Mouse (Mus musculus) urinary bladder, postnatal 25 days (tissue): ENCODE results near the gene 1110017D15Rik.

Source experiments
- DNase-seq: peaks from one replicate; pipeline ENCODE4 v3.0.0; 2022; ENCODE audit warnings: low spot score

Gene 1110017D15Rik

DNA sequence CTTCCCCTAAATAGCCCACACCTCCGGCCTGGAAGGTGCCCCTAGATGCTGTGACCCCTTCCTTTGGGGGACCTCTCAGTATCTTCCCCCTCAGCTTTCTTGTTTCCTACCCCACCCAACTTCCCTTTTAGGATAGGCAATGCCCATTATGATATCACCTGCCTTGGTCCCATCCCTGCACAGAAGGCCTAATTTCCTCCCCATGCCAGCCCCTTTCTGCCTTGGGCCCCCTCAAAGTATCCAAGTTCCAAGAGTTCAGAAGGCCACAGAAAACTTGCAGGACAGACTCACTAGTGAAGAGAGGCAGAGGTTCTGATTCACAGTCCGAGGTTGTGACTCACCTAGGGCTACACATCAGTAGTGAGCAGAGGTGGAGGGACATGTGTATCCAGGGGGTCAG is at the start of gene 1110017D15Rik:
Gene 1110017D15Rik (minus strand): TSS at position 101 of the 400 bp plus-strand sequence.
- no peak for DNase-seq

DNA sequence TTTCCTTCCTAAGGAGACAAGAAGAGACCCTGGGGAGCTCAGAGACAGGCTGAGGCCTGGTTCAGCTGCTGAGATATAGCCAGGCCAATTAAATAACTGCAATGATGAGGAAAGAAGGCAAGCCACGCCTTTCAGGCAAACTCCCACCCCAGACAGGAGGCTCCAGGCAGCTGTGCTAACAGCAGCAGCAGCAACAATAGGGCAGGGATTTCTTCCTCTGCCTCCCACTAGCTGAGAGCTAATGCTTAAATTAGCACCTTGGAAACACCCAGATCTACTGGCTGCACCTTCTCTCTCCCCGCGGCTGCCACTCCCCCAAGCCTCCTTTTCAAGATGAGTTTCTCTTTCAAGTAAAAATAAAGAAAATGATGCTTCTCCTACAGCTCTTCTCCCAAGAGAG is 49.0 kb upstream of the 1110017D15Rik start:
- no peak for DNase-seq

DNA sequence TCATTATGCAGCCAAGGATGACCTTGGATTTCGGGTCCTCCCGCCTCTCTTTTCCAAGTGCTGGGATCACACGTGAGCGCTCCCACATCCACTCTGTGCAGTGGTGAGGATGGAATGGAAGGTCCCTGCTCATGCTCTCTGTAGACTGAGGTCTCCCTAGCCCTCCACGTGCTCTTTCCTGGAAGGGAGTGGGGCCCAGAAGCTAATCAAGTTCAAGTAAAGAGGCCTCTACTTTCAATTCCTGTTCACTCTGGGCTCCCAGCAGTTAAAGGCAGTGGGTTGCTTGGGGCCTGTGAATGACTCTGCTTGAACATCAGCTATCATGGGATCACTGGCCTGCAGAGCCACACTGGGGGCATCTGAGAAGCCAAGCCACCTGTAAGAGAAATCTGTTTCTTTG is 46.2 kb upstream of the 1110017D15Rik start:
- no peak for DNase-seq

DNA sequence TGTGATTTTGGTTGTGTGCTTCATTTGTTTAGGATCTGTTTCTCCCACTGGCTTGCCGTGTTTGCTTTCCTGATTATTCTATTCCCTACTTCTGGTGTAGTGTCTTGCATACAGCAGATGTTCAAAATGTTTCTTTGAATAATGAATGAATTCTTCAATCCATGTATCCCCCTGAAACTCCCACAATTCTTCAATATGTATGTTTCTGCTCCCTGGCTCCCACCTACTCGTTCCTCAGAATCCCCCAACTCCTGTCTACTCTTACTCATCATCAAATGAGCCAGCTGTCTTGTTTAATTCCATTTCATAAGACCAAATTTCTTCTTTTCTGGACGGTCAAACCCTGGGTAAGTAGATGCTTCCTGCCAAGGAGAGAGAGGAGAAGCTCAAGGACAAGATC is 40.0 kb upstream of the 1110017D15Rik start:
- DNase-seq, result no peak

DNA sequence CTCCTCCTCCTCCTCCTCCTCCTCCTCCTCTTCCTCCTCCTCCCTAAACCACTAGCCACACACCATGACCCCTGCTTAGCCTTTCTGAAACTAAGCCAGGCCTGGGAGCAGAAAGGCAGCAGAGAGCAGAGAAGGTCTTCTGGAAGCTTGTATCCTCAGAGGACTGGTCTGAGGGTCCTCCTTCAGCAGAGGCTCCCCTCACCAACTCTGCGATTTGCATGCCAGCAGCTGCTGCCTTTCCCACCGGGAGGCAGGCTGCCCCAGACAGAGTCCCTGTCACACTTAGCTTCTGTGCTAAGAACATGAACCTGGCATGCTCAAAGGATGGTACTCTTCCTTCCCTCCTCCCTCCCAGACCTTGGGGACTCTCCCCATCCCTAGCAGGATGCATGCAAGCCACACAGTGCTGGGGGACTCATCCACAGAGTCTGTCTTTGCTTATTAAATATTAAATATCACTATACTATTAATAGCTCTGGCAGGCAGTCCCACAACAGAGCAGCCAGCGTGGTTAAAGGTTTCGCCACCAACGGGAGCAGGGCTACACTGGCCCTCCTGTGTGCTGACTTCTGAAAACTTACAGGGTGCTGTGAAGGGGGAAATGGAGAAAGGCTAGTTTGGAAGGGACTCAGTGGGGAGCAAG is 39.3 kb upstream of the 1110017D15Rik start:
- DNase-seq, result no peak

DNA sequence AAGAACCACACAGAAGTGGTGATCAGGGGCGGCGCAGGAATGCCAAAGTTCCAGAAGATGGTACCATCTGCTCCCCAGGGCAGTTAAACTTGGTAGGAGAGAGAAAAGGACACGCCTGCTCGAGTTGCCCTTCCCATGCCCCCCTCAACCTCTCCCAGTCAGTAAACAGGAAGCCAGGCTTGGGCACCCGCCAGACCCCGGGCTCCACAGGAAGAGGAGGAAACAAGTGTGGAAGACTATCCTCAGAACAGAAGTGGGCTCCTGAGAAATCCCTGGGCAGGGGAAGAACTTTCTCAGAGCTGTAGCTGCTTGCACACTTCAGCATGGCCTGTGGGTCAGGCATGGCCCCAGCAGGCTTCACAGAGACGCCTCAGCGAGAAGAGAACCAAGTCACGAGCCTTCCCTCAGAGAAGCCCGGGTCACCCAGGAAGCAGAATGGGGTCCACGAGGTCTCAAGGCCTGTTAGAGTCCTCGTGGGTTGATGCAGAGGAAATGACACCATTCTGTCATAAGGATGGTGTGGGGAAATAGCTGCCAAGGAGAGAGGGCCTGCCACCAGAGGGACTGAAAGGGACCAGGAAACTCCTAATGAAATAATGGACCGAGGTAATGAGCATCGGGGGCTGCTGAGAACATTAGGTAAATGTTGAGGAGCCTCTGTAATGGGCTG is 38.0 kb upstream of the 1110017D15Rik start:
- DNase-seq, result peak; percentile 15

DNA sequence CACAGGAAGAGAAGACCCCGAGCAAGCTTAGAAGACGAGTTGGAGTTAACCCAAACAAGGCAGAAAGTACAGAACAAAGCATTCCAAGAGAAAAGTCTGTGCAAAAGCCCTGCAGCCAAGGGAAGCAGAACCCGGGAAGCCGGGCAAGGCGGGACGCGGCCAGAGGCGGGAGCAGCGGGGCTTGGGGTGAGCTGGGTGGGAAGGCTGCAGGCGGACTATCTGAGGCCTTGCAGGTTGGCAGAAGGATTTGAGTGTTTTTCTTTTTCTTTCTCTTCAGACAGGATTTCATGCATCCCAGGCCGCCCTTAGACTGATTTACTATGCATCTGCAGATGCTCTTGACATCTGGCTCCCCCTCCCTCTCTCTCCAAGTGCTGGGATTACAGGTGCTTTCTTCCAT is 36.0 kb upstream of the 1110017D15Rik start:
- no peak for DNase-seq

DNA sequence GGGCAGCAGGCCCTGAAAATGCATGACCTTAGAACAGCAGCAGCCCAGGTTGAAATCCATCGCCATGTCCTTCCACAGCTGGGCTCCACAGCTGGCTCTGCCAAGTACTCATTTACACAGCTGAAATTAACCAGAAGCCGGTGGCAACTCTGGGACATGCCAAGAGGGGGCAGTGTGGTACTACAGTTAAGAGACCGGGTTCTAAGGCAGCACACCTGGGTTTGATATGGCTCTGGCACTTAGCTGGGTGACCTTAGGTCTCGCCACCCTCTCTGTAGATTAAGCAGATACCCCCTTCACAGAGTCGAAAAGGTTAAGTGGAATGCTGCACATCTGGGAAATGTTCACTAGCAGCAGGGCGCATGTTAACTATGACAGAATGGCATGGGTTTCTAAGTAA is 35.4 kb upstream of the 1110017D15Rik start:
- peak; percentile 53 for DNase-seq

DNA sequence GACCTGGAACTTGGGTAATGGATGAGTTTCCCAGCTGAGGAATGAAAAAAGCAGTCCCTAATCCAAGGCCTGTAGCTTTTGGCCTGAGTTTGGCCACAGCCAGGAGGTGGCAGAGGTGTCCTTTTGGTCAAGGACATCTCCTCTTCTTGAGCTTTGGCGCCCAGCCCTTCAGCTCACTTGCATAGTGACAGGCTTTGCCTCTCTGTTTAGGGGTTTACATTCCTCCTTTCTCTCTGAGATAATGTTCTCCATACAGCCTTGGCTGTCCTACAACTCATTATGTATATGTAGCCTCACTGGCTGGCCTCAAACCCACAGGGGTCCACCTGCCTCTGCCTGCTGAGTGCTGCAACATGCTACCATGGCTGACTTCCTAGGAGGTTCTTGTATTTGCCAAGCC is 30.0 kb upstream of the 1110017D15Rik start:
- no peak for DNase-seq

DNA sequence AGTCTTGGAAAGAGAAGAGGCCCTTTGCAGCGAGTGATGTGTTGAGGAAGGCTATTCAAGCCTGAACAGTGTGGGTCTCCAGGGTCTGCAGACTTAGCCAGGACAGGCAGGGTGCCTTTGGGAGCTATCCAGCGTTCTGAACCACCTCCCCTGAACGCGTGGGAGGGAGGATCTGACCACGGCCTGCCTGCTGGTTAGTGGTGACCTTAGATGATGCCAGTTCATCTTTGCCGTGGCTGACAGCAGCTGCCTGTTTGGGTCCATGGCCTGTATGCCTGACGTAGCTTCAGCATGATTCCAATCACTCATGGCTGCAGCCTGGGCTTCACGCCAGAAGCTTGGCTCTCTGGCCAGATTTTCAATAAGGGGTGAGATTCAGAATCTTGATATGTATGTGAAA is 28.9 kb upstream of the 1110017D15Rik start:
- no peak for DNase-seq

DNA sequence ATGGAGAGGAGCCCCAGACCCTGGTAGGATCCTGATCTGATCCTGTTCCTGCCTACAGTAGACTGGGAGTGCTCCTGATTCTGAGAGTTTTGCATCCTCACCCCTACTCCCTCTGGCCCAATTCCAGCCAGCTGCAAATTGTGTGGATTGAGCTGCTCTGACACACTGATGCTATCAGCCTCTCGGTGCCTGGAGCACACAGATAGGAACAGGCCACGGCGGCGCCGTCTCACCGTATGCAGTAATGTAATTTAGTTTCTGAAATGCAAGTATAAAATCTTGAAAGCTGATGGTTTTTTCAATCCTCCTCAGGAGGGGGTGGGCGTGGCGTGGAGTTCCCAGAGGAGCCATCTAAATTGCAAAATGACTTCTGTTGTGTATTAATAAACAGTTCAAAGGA is 25.0 kb upstream of the 1110017D15Rik start:
- no peak for DNase-seq

DNA sequence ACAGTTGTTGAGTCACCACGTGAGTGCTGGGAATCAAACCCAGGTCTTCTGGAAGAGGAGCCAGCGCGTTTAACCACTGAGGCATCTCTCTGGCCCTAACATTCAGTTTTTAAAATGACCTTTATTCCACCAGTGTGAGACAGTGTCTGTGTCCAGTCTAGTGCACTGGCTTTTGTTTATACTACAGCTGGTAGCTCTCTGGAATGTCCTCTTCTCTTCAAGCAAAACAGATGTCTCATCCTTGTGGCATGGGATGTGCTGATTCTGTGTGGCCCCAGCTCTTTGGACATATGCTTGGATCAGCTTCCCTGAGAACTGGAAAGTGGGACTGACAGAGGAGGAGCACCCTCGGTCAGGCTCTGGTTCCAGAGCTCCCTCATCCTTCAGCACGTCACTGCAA is 17.7 kb upstream of the 1110017D15Rik start:
- DNase-seq, result no peak

DNA sequence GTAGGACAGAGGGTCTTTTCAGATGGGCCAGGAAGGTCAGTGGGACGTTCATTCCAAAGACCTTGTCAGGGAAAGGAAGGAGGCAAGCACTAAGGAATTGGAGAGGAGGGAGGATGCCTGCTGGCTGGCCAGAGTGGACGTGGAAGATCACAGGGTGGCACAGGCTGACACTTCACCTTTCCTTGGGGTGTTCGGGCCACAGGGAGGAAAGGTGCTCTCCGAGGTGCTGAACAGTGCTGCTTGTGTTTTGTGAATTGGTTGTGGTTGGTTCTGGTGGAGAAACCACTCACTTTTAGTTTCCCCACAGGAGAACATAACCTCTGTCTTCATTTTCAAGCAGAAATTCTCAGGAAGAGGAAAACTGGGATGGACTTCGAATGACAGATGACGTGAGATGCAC is 15.3 kb upstream of the 1110017D15Rik start:
- DNase-seq, result no peak

DNA sequence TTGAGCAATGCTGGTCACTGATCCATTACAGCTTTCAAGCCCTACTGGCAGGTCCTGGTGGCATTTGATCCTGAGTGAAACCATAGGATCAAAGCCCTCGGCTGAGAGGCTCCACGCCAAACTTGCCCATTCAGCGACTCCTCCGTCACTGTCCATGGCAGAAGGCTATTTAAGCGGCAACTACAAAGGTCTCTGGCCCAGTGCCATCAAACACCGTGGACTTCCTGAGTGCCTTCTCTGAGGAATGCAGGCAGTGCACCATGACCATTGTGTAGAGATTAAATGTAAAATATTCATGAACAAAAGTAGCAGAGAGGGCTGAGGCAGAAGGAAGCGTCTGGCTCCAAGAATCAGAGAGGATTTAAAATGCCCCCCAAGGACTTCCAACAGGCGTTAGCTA is 10.9 kb upstream of the 1110017D15Rik start:
- no peak for DNase-seq

DNA sequence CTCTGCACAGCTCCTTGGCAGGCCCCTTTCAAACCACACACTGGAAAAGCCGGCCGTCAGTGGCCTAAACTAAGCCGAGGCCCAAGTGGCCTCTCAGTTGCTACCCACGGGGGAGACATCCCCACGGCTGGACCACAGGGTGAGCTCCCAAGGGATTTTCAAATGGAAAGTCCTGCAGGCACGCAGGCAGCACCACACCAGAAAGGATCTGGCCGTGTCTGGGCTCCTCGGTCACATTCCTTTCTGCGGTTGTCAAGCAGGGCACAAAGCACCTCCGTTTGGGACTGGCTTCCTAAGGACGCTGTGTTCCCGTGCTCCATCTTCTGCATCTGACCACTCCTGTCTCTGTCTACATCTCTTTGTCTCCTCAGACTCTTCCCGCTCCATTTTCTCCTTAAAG is 9.9 kb upstream of the 1110017D15Rik start:
- DNase-seq, result no peak

DNA sequence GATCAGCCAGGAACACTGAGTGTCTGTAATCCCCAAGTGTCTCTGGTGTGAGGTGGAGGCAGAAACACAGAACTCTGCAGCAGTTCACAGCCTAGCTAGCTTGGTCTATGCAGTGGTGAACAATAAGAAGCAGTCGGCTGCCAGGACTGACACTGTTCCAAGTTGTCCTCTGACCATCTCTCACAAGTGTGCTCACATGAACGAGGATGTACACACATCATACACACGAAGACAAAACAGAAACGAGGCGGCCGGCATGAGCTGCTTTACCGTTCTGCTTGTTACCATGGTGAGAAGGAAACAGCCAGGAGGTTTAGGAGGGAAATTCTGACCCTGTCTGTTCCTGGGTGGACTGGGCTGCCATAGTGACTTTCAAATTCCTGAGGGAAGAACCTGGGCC is 9.4 kb upstream of the 1110017D15Rik start:
- DNase-seq, result no peak

DNA sequence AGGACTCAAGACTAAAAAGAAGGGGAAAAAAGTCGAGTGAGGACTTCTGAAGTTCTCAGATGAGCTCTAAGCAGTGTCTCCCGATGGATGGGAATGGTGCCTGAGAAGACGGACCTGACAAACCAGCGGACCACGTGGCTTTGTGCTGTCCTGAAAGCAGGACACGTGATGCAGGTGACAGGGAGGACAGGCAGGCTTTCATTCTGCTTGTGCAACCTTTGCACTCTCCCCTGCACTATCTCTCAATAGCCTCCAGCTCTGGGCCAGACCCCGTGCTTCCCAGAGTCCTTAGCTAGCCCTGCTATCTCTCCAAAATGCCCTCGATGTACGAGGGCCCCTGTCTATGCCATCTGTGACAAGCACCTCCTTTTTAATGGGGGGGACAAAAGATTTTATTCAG is 7.7 kb upstream of the 1110017D15Rik start:
- DNase-seq, result no peak

DNA sequence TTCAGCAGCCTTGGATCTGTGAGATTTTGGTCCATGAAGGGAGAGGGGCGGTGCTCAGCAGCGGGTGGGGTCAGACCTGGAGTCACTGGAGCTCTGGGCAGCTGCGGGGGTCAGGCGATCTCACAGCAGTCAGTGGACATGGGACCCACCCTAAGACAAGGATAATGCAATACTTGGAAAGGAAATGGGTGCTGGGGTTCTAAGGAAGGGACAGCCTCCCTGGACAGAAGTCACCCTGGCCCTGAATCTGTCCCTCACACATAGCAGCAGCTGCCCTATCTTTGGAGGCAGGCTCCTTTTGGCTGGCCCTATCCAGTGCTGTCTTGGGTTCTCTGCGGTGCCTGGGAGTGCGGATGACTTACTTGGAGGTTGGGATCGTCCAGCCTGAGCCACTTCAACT is 6.7 kb upstream of the 1110017D15Rik start:
- DNase-seq, result no peak

DNA sequence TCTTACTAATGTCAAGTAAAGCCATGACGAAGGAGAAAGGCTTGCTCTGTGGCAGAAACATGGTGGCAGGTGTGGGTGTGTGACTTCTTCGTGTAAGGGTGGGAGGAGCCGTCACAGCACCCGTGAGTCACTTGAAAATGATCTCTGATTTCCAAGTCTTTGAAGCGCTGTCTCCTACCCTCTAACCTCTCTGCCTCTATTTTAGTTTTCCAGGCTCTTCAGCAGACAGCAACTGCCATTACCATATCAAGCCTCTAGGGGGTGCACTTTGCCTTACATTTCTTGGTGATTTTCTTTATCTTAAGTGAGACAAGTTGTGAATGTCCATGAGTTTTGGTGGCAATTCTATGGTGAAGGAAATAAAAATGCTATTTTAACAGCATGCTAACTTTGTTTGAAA is 5.7 kb upstream of the 1110017D15Rik start:
- DNase-seq, result no peak

DNA sequence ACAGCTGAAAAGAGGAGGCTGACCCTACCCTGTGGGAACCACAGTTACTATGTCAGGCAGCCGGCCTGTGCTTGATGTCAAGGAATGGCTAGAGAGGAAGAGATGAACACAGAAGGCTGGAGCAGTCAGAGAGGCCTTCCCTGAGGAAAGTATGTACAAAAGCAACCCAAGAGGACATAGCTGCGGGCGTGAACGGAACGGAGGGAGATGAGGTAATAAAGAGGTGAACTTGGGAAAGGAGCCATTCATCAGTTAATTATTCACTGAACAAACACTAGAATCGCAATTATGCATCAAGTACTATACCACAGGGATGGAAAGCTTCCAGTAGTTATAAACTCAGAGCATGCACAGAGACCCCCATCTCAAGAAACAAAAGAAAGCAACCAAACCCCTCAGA is 5.0 kb upstream of the 1110017D15Rik start:
- DNase-seq, result no peak

DNA sequence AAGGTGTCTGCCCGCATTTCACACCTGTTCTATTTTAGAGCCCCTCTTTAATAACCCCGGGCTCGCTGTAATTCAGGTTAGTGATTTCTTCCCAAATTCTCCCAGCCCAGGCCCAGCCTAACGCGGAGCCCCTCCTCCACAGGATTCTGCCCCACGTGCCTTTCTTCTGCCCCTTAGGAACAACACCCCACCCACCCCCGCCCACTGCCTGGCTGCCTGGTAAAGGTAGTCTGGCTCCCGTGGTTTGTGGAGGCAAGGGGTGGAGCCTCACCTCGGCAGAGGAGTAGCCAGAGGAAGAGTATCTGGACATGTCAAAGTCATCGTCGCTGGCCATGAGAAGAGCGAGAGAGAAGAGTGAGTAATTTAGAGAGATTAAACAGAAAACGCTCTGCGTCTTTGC is 3.5 kb upstream of the 1110017D15Rik start:
- no peak for DNase-seq

DNA sequence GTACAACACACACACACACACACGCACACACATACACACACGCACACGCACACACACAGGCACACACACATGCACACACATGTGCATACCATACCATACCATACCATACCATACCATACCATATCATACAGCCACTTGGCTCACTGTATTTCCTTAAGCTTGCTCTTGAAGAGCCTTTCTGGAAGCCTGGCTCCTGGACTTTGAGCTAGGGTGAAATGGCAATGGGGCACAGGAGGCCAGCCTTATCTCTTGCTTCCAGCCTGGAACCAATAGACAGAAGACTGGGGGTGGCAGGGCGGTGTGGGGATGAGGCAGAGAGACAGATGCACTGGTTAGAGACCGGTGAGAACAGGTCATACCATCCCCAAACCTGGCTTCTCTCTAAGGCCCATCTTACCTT is 2.1 kb upstream of the 1110017D15Rik start:
- DNase-seq, result no peak

DNA sequence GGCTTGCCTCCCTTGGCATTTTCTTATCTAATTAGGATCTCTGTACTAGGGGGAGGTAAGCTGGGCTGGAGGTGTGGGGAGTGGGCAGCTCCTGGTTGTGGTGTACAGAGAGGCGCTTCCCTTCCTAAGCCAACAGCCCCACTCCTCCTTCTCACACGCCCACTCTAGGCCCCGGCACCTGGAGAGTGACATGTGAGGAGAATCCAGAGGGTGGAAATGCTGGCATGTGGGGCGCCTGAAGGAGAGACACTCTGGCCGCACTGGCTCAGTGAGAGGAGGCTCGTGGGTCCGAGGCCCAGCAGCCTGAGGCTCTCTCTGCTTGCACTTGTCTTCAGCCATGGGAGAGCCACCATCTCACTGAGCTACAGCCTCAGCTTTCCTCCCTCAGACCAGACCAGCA is 1.2 kb upstream of the 1110017D15Rik start:
- no peak for DNase-seq

DNA sequence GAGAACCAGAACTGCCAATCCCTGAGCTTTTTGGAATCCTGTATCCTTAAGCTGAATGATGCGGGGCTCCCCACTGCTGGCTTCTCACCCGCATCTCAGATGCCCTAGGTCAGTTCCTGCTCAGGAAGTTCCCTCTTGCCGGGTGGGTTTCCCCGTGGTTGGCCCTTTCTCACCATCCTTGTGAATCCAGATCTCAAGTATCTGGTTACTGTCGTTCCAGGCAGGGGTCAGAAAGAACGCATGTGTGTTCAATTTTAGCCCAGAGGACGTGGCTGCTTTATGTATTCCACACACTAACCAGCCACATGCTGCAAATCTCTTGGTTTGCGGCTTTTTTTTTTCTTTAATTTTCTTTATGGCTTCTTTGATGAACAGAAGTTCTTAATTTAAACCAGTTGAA is 3.4 kb downstream of the 1110017D15Rik start:
- DNase-seq, result no peak
